Mouse (Mus musculus) ES-E14 (cell line): ENCODE data around the gene Mst1. TPM values are rescaled to one million over a fixed set of nuclear protein-coding genes. Genes with fewer than 3 reads are reported as not detected.

ENCODE experiments used
- DNase-seq: peaks from one replicate; pipeline ENCODE4 v3.0.0-alpha.2; 2013; ENCODE audit warnings: low read depth, low spot score
- H3K27ac ChIP-seq: 2 replicates; pipeline ENCODE4 v1.5.1; 2012; ENCODE audit warnings: low read depth, mild to moderate bottlenecking, low read length, moderate library complexity, mixed read lengths; ENCODE audit not compliant: poor library complexity, insufficient read depth, severe bottlenecking
- H3K36me3 ChIP-seq: 2 replicates; pipeline ENCODE4 v1.6.1; 2012; ENCODE audit warnings: mild to moderate bottlenecking, low read length, moderate library complexity, mixed read lengths; ENCODE audit not compliant: control insufficient read depth, poor library complexity, insufficient read depth, severe bottlenecking
- H3K4me1 ChIP-seq, 2 experiments: fragments of 150-350 bp in 1 of 2; sonication (generic) in 1 of 2; 2 replicates each; pipeline ENCODE4 v1.6.1; 2012; ENCODE audit warnings: low read length in 2 of 2, mild to moderate bottlenecking in 1 of 2, mixed read lengths in 1 of 2; ENCODE audit not compliant: control insufficient read depth in 2 of 2, insufficient read depth in 2 of 2, poor library complexity in 1 of 2
- H3K4me3 ChIP-seq, 2 experiments: fragments of 150-350 bp in 1 of 2; sonication (generic) in 1 of 2; 2 replicates each; pipeline ENCODE4 v1.5.1; 2012; ENCODE audit warnings: low read length in 2 of 2, low read depth in 1 of 2, mild to moderate bottlenecking in 1 of 2, mixed read lengths in 1 of 2; ENCODE audit not compliant: insufficient read depth in 1 of 2, poor library complexity in 1 of 2, severe bottlenecking in 1 of 2
- H3K9ac ChIP-seq: 2 replicates; pipeline ENCODE4 v1.6.1; 2012; ENCODE audit warnings: low read depth, mild to moderate bottlenecking, low read length, mixed read lengths; ENCODE audit not compliant: poor library complexity, insufficient read depth, severe bottlenecking
- H3K9me3 ChIP-seq: fragments of 150-350 bp; sonication (generic); 2 replicates; pipeline ENCODE4 v1.6.1; 2012; ENCODE audit warnings: low read depth, mild to moderate bottlenecking, low read length; ENCODE audit not compliant: control insufficient read depth, insufficient read depth
- CHD2 ChIP-seq: IDR thresholded peaks from 2 replicates; pipeline ENCODE4 v1.6.1; 2014; ENCODE audit warnings: mild to moderate bottlenecking, low read depth, low read length, inconsistent platforms
- HCFC1 ChIP-seq: IDR thresholded peaks from 2 replicates; pipeline ENCODE4 v1.6.1; 2012; ENCODE audit warnings: low read length, inconsistent platforms, borderline replicate concordance; ENCODE audit not compliant: insufficient read depth
- MAFK ChIP-seq: IDR thresholded peaks from 2 replicates; pipeline ENCODE4 v1.6.1; 2014; ENCODE audit warnings: mild to moderate bottlenecking, low read depth, low read length, inconsistent platforms; ENCODE audit not compliant: insufficient read depth
- ZC3H11A ChIP-seq: IDR thresholded peaks from 2 replicates; pipeline ENCODE4 v1.6.1; 2012; ENCODE audit warnings: low read depth, mild to moderate bottlenecking, inconsistent platforms, low read length, borderline replicate concordance
- ZNF384 ChIP-seq: IDR thresholded peaks from 2 replicates; pipeline ENCODE4 v1.6.1; 2012; ENCODE audit warnings: low read depth, low read length, inconsistent platforms
- in situ Hi-C, 2 experiments: fragments of 600-800 bp; cut with MboI; formaldehyde crosslinking; loops; one replicate each; pipeline ENCODE4 v1.15.1; 2025; ENCODE audit warnings: low sequenced_read_pairs in 2 of 2, inconsistent platforms in 1 of 2; ENCODE audit not compliant: unreplicated experiment in 2 of 2
- total RNA-seq: library from RNA; depleted of rRNA; stranded (reverse); fragments of 300-350 nt; gene quantifications from 2 replicates; pipeline ENCODE4 v1.2.3, GENCODE M21; 2012

Mst1 gene
- total RNA-seq, 1 experiment, result 2.9 TPM

DNA sequence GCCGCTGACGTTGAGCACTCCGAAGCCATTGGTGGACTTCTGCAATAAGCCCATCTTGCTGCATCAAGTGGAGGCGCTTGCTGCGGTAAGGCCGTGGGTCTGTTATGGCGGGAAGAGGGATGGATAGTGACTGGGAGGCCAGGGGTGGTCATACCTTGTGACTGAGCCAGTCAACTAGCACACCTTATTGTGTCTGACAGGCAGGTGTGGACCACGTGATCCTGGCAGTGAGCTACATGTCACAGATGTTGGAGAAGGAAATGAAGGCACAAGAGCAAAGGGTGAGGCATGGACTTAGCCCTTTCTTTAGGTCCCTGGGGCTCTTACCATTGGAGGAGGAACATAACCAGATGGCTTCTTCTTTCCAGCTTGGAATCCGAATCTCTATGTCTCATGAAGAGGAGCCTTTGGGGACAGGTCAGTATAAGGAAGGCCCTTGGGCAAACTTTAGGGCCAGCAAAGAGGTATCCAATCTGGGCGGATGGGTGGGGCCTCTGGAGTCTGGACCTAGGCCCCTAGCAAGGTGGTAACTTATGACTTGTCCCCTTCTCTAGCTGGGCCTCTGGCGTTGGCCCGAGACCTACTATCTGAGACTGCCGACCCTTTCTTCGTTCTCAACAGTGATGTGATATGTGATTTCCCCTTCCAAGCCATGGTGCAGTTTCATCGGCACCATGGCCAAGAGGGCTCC is 30.5 kb upstream of the Mst1 start:
- no peaks in the 10 kb centered on the region for H3K9me3 ChIP-seq
- TF ChIP-seq CHD2 (no peak), ZNF384 (no peak), MAFK (no peak), HCFC1 (no peak), ZC3H11A (no peak)
- peaks cover 0 to 18% of the 10 kb centered on the region in 2 experiments; a peak in 3 of 4 replicates for H3K4me1 ChIP-seq
- peak overlapping the region; percentile 92 to 97 for H3K4me3 ChIP-seq
- peak overlapping the region; percentile 89 for H3K9ac ChIP-seq
- DNase-seq, result no peak
- H3K27ac ChIP-seq, result peak overlapping the region; percentile 54; the same call in 1 of the 2 replicates
- in situ Hi-C loops, result no loop called here
- H3K36me3 ChIP-seq, result peaks cover 31% of the 10 kb centered on the region

GRCm38 (mm10) chr9:108051184-108051930 is 28.9 kb upstream of the Mst1 start:
- no peak overlapping the region for H3K27ac ChIP-seq
- no peak for DNase-seq
- H3K36me3 ChIP-seq, result peaks cover 21% of the 10 kb centered on the region; the same call in 1 of the 2 replicates
- H3K9me3 ChIP-seq, result no peaks in the 10 kb centered on the region
- no peak overlapping the region for H3K9ac ChIP-seq
- H3K4me3 ChIP-seq, result no peak overlapping the region
- H3K4me1 ChIP-seq, result peaks cover 0 to 20% of the 10 kb centered on the region in 2 experiments; a peak in 3 of 4 replicates
- in situ Hi-C loops, result no loop called here
- TF ChIP-seq MAFK (no peak), ZC3H11A (no peak), CHD2 (no peak), HCFC1 (no peak), ZNF384 (no peak)

GRCm38 (mm10) chr9:108051931-108052220 is 28.4 kb upstream of the Mst1 start:
- in situ Hi-C loops, result no loop called here

DNA sequence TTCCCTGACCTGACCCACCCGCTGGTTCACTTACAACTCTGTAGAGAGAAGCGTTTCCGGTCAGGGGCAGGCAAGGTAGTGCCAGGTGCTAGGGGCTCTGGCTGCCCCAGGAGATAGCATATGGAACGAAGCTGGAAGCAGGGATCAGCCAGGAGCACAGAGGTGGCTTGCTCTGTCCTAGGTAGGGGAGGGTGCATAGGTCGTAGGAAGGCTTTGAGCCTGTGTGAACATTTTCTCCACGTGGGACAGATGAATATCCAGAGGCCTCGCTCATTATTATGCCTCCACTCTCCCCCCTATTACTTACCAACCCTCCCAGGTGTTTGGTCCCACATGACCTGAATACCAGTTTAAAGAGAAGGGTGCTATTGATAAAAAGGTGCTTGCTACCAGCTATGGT is 27.8 kb upstream of the Mst1 start:
- H3K9me3 ChIP-seq, result no peaks in the 10 kb centered on the region
- no peak for DNase-seq
- no peak overlapping the region for H3K27ac ChIP-seq
- TF ChIP-seq ZC3H11A (no peak), MAFK (no peak), ZNF384 (no peak), HCFC1 (no peak), CHD2 (no peak)
- H3K36me3 ChIP-seq, result peaks cover 21% of the 10 kb centered on the region; the same call in 1 of the 2 replicates
- H3K9ac ChIP-seq, result no peak overlapping the region
- in situ Hi-C loops, result no loop called here
- no peak overlapping the region for H3K4me3 ChIP-seq
- peaks cover 0 to 20% of the 10 kb centered on the region in 2 experiments; a peak in 3 of 4 replicates for H3K4me1 ChIP-seq

More at GRCm38 (mm10) chr9:108051931-108052220, 28.4 kb upstream of the Mst1 start:
- Histone ChIP-seq H3K4me1 (peaks cover 0 to 20% of the 10 kb centered on the region in 2 experiments; a peak in 3 of 4 replicates), H3K36me3 (peaks cover 21% of the 10 kb centered on the region; the same call in 1 of the 2 replicates), H3K9ac (no peak overlapping the region), H3K27ac (no peak overlapping the region), H3K4me3 (no peak overlapping the region), H3K9me3 (no peaks in the 10 kb centered on the region)
- TF ChIP-seq ZNF384 (no peak), MAFK (no peak)
- DNase-seq, result no peak
